In the genomic region with DNA sequence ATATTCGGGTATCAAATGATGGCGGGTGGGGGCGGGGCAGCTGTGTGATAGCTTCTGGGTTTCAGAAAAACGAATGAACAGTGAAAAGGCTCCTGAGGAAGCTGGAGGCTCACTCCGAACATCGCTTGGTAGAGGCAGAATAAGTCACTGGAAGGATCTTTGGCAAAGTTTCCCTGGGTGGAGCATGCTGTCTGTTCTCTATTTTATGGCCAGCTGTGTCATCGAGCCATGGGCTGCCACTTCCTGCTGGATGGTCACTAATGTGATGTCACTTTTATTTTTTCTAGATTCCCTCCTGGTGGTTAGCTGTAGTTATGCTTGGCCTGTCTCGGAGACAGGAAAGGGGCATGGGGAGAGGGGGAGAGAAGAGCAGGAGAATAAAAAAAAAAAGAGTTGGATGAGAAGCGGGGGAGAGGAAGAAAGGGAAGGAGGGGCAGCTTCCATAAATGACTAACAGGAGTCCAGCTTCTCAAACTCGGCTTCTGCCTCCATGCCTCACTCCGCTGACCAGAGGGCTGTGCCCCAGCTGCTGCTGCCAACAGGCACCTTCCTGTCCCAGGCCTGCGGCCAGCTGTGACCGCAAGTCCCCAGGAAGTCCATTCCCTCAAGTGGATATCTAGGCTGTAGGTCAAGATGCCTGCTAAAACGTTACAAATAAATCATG, we compare ENCODE assay signal across 8 mouse cellular contexts. TPM values are rescaled to one million over a fixed set of nuclear protein-coding genes. Genes with fewer than 3 reads are reported as not detected.
DNase-seq lines count a peak whose midpoint lies in the region; ATAC-seq lines count a peak whose summit lies in the region.

No protein-coding gene starts in this region.

- 0 out of 2 replicates have a peak, but pooled peaks cover 2% of the 10 kb centered on the region for H3K27me3 ChIP-seq in embryonic facial prominence, embryonic 12.5 days
- H3K27me3 ChIP-seq in heart, embryonic 14.5 days (ENCODE audit: control insufficient read depth, insufficient read depth, low read length): no peaks in the 10 kb centered on the region
- no peaks in the 10 kb centered on the region for H3K27me3 ChIP-seq in kidney, embryonic 16.5 days (ENCODE audit: insufficient read depth, low read length)
- no peaks in the 10 kb centered on the region for H3K27me3 ChIP-seq in stomach, embryonic 15.5 days (replicated peaks)

- 17% methylated on average over 13 of the region's 14 CpGs for WGBS in embryonic facial prominence, embryonic 12.5 days
- WGBS in heart, embryonic 14.5 days: 26% methylated on average over 14 of the region's 14 CpGs
- WGBS in kidney, embryonic 16.5 days: 8% methylated on average over 13 of the region's 14 CpGs
- WGBS in stomach, embryonic 15.5 days: 11% methylated on average over 14 of the region's 14 CpGs

- H3K9ac ChIP-seq in embryonic facial prominence, embryonic 12.5 days: peak overlapping the region; percentile 25; the same call in 1 of the 2 replicates
- no peak overlapping the region for H3K9ac ChIP-seq in heart, embryonic 14.5 days (ENCODE audit: low read length)
- H3K9ac ChIP-seq in kidney, embryonic 16.5 days (replicated peaks; ENCODE audit: low read length): no peak overlapping the region
- no peak overlapping the region for H3K9ac ChIP-seq in stomach, embryonic 15.5 days

- ATAC-seq in embryonic facial prominence, embryonic 12.5 days (ENCODE audit: insufficient number of reproducible peaks, insufficient read depth, low FRiP score, low TSS enrichment): no peak
- no peak for ATAC-seq in heart, embryonic 14.5 days (ENCODE audit: insufficient number of reproducible peaks, insufficient read depth, low FRiP score, low read depth)
- peak; percentile 84 for ATAC-seq in kidney, embryonic 16.5 days (ENCODE audit: low FRiP score, low TSS enrichment)
- no peak for ATAC-seq in stomach, embryonic 15.5 days (ENCODE audit: insufficient read depth, low FRiP score, low read depth)

- peak; percentile 73 for DNase-seq in adrenal gland, postnatal 10 days
- DNase-seq in lung, postnatal 36 days: peak; percentile 71
- DNase-seq in layer of hippocampus, adult 18-20 months (ENCODE audit: low spot score in 2 of 2): no peak
- no peak for DNase-seq in spleen, postnatal 36 days (ENCODE audit: low spot score in 2 of 2)

- peaks cover 11% of the 10 kb centered on the region; the same call in 1 of the 2 replicates for H3K4me1 ChIP-seq in embryonic facial prominence, embryonic 12.5 days
- peaks cover 4 to 5% of the 10 kb centered on the region in 2 experiments; a peak in 3 of 4 replicates for H3K4me1 ChIP-seq in heart, embryonic 14.5 days (ENCODE audit: control insufficient read depth in 2 of 2, insufficient read depth in 2 of 2, low read length in 2 of 2)
- H3K4me1 ChIP-seq in kidney, embryonic 16.5 days (ENCODE audit: insufficient read depth, low read length): peaks cover 12% of the 10 kb centered on the region
- H3K4me1 ChIP-seq in stomach, embryonic 15.5 days: peaks cover 5% of the 10 kb centered on the region

- H3K36me3 ChIP-seq in embryonic facial prominence, embryonic 12.5 days: no peaks in the 10 kb centered on the region
- H3K36me3 ChIP-seq in heart, embryonic 14.5 days (ENCODE audit: control insufficient read depth, insufficient read depth, low read length): no peaks in the 10 kb centered on the region
- H3K36me3 ChIP-seq in kidney, embryonic 16.5 days (ENCODE audit: insufficient read depth, low read length): no peaks in the 10 kb centered on the region
- H3K36me3 ChIP-seq in stomach, embryonic 15.5 days: no peaks in the 10 kb centered on the region

- H3K4me2 ChIP-seq in embryonic facial prominence, embryonic 12.5 days (replicated peaks): peak overlapping the region; percentile 26
- peak overlapping the region; percentile 23; the same call in 1 of the 2 replicates for H3K4me2 ChIP-seq in heart, embryonic 14.5 days (ENCODE audit: low read length)
- H3K4me2 ChIP-seq in kidney, embryonic 16.5 days (replicated peaks; ENCODE audit: low read depth, low read length): peak overlapping the region; percentile 42
- peak overlapping the region; percentile 34 for H3K4me2 ChIP-seq in stomach, embryonic 15.5 days

- H3K4me3 ChIP-seq in embryonic facial prominence, embryonic 12.5 days: no peak overlapping the region
- no peak overlapping the region for H3K4me3 ChIP-seq in heart, embryonic 14.5 days (ENCODE audit: control insufficient read depth in 1 of 2, insufficient read depth in 1 of 2, low read depth in 1 of 2, low read length in 2 of 2)
- peak overlapping the region; percentile 11; the same call in 1 of the 2 replicates for H3K4me3 ChIP-seq in kidney, embryonic 16.5 days (ENCODE audit: low read length)
- H3K4me3 ChIP-seq in stomach, embryonic 15.5 days (replicated peaks): no peak overlapping the region

- no peak overlapping the region for H3K27ac ChIP-seq in embryonic facial prominence, embryonic 12.5 days
- H3K27ac ChIP-seq in heart, embryonic 14.5 days (replicated peaks in 1 of 2; ENCODE audit: control insufficient read depth in 1 of 2, insufficient read depth in 1 of 2, low read depth in 2 of 2, low read length in 2 of 2): peak overlapping the region in 1 of 2 experiments; percentile 14; a peak in 1 of 4 replicates
- H3K27ac ChIP-seq in kidney, embryonic 16.5 days (ENCODE audit: low read length): peak overlapping the region; percentile 67
- H3K27ac ChIP-seq in stomach, embryonic 15.5 days: peak overlapping the region; percentile 69; the same call in 1 of the 2 replicates

- no peaks in the 10 kb centered on the region for H3K9me3 ChIP-seq in embryonic facial prominence, embryonic 12.5 days
- H3K9me3 ChIP-seq in heart, embryonic 14.5 days (ENCODE audit: control insufficient read depth, low read length): no peaks in the 10 kb centered on the region
- no peaks in the 10 kb centered on the region for H3K9me3 ChIP-seq in kidney, embryonic 16.5 days (ENCODE audit: low read length)
- H3K9me3 ChIP-seq in stomach, embryonic 15.5 days: no peaks in the 10 kb centered on the region

RNA-seq across cellular contexts. Expression of gene Cd300e, which starts 9.8 kb away (rescaled TPM):
- under 1 TPM; 0.48 to 0.96 TPM for total RNA-seq in adrenal gland, postnatal 10 days (2021)
- 0.10 TPM in 1 of 2 replicates, not detected in the other for polyA plus RNA-seq in embryonic facial prominence, embryonic 12.5 days (2016; fragmentation: Nextera tagmentation; extraction: Ambion mirVana)
- polyA plus RNA-seq in heart, embryonic 14.5 days (2014; fragmentation: Nextera tagmentation; extraction: Ambion mirVana): 0.09 TPM in 1 of 2 replicates, not detected in the other
- polyA plus RNA-seq in kidney, embryonic 16.5 days (2015; fragmentation: Nextera tagmentation; extraction: Ambion mirVana): 0.10 TPM in 1 of 2 replicates, not detected in the other
- 0.10 and 0.15 TPM in 2 replicates for polyA plus RNA-seq in stomach, embryonic 15.5 days (2015; fragmentation: Nextera tagmentation; extraction: Ambion mirVana)
- total RNA-seq in layer of hippocampus, adult 18-20 months (2021): not detected

RNA-seq across cellular contexts. Expression of gene Rab37, which starts 19.5 kb away (rescaled TPM):
- 1 to 10 TPM; 2.4 to 2.5 TPM for total RNA-seq in adrenal gland, postnatal 10 days (2021)
- polyA plus RNA-seq in embryonic facial prominence, embryonic 12.5 days (2016; fragmentation: Nextera tagmentation; extraction: Ambion mirVana): 1.9 and 2.1 TPM in 2 replicates
- polyA plus RNA-seq in heart, embryonic 14.5 days (2014; fragmentation: Nextera tagmentation; extraction: Ambion mirVana): 0.78 and 0.89 TPM in 2 replicates
- polyA plus RNA-seq in kidney, embryonic 16.5 days (2015; fragmentation: Nextera tagmentation; extraction: Ambion mirVana): 1.7 and 2.2 TPM in 2 replicates
- 2.6 and 3.1 TPM in 2 replicates for polyA plus RNA-seq in stomach, embryonic 15.5 days (2015; fragmentation: Nextera tagmentation; extraction: Ambion mirVana)
- total RNA-seq in layer of hippocampus, adult 18-20 months (2021): 1 to 10 TPM; 3.7 to 4.2 TPM

RNA-seq across cellular contexts. Expression of gene Cd300ld3, which starts 23.6 kb away (rescaled TPM):
- total RNA-seq in adrenal gland, postnatal 10 days (2021): 1 to 10 TPM; 3.8 to 4.5 TPM
- not detected in 2 replicates for polyA plus RNA-seq in embryonic facial prominence, embryonic 12.5 days (2016; fragmentation: Nextera tagmentation; extraction: Ambion mirVana)
- polyA plus RNA-seq in heart, embryonic 14.5 days (2014; fragmentation: Nextera tagmentation; extraction: Ambion mirVana): not detected in 2 replicates
- not detected in 2 replicates for polyA plus RNA-seq in kidney, embryonic 16.5 days (2015; fragmentation: Nextera tagmentation; extraction: Ambion mirVana)
- not detected in 2 replicates for polyA plus RNA-seq in stomach, embryonic 15.5 days (2015; fragmentation: Nextera tagmentation; extraction: Ambion mirVana)
- 1 to 10 TPM in 1 of 2 experiments, not detected in 1; 1.8 TPM for total RNA-seq in layer of hippocampus, adult 18-20 months (2021)

RNA-seq across cellular contexts. Expression of gene Cd300ld5, which starts 34.2 kb away (rescaled TPM):
- 1 to 10 TPM; 1.3 to 3.9 TPM for total RNA-seq in adrenal gland, postnatal 10 days (2021)
- not detected in 2 replicates for polyA plus RNA-seq in embryonic facial prominence, embryonic 12.5 days (2016; fragmentation: Nextera tagmentation; extraction: Ambion mirVana)
- not detected in 2 replicates for polyA plus RNA-seq in heart, embryonic 14.5 days (2014; fragmentation: Nextera tagmentation; extraction: Ambion mirVana)
- not detected in 2 replicates for polyA plus RNA-seq in kidney, embryonic 16.5 days (2015; fragmentation: Nextera tagmentation; extraction: Ambion mirVana)
- polyA plus RNA-seq in stomach, embryonic 15.5 days (2015; fragmentation: Nextera tagmentation; extraction: Ambion mirVana): not detected in 2 replicates
- 1 to 10 TPM in 1 of 2 experiments, not detected in 1; 1.0 TPM for total RNA-seq in layer of hippocampus, adult 18-20 months (2021)

RNA-seq across cellular contexts. Expression of gene Cd300ld4, which starts 45.0 kb away (rescaled TPM):
- total RNA-seq in adrenal gland, postnatal 10 days (2021): 1 to 10 TPM in 1 of 2 experiments, not detected in 1; 1.3 TPM
- polyA plus RNA-seq in embryonic facial prominence, embryonic 12.5 days (2016; fragmentation: Nextera tagmentation; extraction: Ambion mirVana): not detected in 2 replicates
- not detected in 2 replicates for polyA plus RNA-seq in heart, embryonic 14.5 days (2014; fragmentation: Nextera tagmentation; extraction: Ambion mirVana)
- not detected in 2 replicates for polyA plus RNA-seq in kidney, embryonic 16.5 days (2015; fragmentation: Nextera tagmentation; extraction: Ambion mirVana)
- polyA plus RNA-seq in stomach, embryonic 15.5 days (2015; fragmentation: Nextera tagmentation; extraction: Ambion mirVana): not detected in 2 replicates
- total RNA-seq in layer of hippocampus, adult 18-20 months (2021): 1 to 10 TPM in 1 of 2 experiments, under 1 TPM in 1; 0.53 to 1.1 TPM

Comparison
In these comparisons a context has a peak if more than half of its experiments do, and no peak if none do; other contexts are left out.
1. DNase-seq: peak in adrenal gland, postnatal 10 days (single experiment) and lung, postnatal 36 days (single experiment); none in layer of hippocampus, adult 18-20 months (0 of 2) and spleen, postnatal 36 days (0 of 2).
2. Peak in every context shown above with its lines, with median percentiles within 50 percentile points of each other: H3K4me2 ChIP-seq.